Mouse (Mus musculus) mouse embryonic stem cell (cell line): ENCODE data around the gene Eif5.

Experiments used
- in situ Hi-C, 2 experiments: fragments of 300-500 bp; cut with MboI; formaldehyde crosslinking; loops; 1 replicate in 1 of 2; 3 replicates in 1 of 2; pipeline ENCODE4 v1.14.3; 2019 to 2020; ENCODE audit warnings: low sequenced_read_pairs in 2 of 2, low pct_unique_long_range_greater_than_20kb in 1 of 2, mixed read lengths in 1 of 2; ENCODE audit not compliant: unreplicated experiment in 1 of 2

The Eif5 gene

GRCm38 (mm10) chr12:111518391-111518790 is 19.4 kb upstream of the Eif5 start:
- in situ Hi-C loops: no loop called here

DNA sequence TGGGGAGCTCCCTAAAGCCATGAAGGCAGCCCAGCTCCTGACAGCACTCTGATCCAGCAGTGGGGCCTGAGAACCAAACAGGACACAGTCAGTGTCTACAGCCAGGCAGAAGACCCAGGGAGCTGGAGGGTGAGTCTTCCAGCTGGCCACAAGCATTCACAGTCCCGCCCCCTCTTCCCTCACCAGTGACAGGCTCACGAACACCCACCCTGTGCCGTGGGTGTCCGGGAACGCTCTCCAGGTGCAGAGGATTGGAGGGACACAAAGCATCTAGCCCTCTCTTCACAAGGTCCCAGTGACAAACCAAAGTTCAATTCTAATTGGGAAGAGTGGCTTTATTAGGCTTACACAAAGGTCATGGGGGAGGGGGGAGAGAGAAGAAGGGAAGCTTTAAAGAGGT is 18.0 kb upstream of the Eif5 start:
- in situ Hi-C loops: no loop called here

GRCm38 (mm10) chr12:111520994-111521393 is 16.8 kb upstream of the Eif5 start:
- in situ Hi-C loops: no loop called here

DNA sequence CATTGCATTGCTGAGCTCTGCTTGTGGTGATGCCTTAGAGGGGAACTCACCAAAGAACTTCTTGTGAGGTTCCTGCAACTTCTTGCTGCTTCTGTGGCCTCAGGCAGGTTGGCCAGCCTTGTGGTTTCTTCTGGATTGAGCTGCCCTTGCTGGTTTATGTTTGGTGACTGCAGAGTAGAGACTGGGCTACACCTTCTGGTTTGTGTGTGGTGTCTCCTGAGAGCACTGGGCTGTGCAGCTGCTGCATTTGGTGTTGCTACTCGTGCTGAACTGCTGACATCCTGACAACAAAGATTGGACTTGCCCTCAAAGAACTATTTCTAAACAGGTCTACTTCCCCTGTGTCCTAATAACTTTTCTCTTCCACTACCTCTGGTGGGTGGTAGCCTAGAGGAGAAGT is 13.3 kb upstream of the Eif5 start:
- in situ Hi-C loops: no loop called here

DNA sequence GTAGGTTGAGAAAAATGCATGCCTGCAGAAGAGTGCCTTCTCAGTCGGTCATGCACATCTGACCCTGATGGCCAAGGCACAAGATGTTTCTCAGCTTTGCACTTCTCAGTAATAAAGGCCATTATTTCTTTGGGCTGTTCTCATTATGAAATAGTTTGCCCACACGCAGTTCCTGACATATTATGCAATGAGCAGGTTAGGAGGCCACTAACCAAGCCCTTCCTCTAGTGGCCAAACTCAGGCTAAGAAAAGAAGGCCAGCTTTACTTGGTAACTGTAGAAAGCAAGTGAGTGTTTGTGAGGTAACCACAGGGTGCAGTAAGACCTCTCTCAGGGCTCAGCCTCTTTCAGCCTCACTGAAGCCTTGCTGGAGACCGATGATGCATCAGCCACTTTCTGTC is 12.9 kb upstream of the Eif5 start:
- in situ Hi-C loops: no loop called here

DNA sequence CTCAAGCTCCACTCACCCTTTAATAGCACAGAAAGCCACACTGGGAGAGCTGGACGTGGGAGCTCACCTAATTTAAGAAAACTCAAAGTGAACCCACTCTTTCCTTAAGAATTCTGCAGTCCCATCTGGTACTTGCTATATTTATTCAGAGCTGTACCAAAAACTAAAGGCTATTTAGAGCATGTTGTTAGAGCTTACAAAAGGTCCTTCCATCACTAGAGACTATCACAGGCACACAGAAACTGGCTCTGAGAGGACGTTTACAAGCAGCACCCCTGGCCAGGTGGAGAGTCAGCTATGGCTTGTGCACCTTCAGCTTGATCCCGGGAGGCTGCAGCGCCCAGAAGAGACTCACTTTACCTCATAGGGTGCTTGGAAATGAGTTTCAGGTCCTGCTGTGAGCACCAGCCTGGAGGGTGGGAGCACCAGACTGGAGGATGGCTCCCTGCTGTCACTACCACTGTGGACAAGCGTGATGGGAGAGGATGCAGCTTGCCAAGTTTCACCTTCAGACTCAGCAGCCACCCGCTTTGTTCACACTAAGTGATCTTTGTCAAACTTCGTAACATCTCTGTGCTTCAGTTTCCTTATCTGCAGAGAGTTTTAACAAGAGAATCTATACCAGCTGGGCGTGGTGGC is 10.1 kb upstream of the Eif5 start:
- in situ Hi-C loops: no loop called here

DNA sequence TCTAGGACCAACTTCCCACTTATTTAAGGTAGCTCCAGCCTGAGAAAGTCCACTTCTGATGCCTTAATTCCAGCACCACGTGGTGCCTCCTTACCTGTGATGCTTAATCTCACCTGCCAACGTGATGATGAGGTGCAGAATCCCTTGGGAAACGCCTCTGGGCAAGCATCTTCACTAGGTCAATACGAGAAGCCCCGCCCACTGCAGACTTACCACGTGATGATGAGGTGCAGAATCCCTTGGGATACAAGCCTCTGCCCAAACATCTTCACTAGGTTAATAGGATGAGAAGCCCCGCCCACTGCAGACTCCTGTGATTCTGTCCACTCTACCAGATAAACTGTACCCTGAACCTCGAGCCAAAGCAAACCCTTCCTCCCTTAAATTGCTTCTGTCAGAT is 8.6 kb upstream of the Eif5 start:
- in situ Hi-C loops: no loop called here

DNA sequence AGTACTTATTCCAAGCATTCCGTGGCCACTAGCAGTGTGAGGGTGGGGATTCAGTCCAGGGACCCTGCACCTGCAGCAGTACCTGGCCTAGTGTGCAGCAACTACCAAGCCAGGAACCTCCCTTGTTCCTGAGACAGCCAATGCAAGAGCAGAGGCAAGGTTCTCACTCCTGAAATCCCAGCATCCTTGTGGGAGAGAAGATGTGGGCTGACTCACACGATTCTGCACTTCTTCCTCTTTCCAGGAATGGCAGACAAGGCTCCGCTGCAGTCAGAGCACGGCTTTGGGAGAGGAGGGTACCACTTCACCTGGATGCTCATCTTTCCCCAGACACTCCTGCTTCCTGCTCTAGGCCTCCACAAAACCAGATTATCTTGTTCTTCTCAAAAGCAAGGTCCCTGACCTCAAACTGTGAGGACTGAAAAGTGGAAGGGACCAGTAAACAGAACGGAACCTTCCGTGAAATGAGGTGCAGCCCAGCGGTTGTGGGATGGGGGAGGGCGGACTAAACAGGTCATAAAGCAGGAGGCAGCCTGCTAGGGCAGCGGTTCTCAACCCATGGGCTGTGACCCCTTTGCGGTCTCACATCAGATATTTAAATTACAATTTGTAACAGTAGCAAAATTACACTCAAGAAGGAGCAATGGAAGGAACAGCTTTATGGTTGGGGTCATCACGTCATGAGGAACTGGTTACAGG is 4.6 kb upstream of the Eif5 start:
- in situ Hi-C loops: no loop called here

DNA sequence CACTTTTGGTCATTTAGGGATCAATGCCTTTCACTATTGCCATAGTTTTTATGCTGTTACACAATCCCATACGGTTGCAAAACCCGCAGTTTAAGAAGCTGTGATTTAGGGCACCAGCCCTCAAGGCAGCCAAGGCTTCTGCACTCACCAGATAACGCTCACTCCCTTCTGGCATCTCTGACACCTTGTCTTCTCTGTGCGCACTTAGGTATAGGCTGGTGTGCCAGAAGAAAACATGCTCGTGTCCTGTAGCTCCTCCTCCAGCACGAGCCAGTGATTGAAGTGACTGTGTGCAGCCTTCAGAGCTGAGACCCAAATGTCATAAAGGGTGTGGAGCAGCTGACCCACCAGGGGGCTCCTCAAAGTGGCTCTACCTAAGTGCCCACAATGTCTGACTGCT is 2.5 kb upstream of the Eif5 start:
- in situ Hi-C loops: no loop called here

GRCm38 (mm10) chr12:111535762-111536161 is 2.1 kb upstream of the Eif5 start:
- in situ Hi-C loops: no loop called here

DNA sequence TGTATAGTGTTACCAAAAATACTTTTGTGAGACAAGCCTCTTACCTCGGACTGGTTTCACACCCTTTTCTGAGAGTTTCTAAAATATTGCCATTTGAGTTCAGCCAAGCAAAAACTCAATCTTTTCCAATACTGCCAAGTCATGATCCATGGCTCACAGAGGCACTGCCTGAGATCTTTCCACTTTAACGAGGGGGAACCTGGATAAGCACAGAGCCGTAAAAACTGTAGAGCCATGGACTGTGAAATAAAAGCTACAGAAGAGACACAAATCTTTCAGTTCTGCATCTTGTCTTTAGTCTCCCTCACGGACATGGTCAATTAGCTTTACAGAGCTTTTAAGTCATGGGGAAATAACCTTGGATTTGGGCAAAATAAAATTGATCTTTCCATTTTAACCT is 1.1 kb upstream of the Eif5 start:
- in situ Hi-C loops: no loop called here

DNA sequence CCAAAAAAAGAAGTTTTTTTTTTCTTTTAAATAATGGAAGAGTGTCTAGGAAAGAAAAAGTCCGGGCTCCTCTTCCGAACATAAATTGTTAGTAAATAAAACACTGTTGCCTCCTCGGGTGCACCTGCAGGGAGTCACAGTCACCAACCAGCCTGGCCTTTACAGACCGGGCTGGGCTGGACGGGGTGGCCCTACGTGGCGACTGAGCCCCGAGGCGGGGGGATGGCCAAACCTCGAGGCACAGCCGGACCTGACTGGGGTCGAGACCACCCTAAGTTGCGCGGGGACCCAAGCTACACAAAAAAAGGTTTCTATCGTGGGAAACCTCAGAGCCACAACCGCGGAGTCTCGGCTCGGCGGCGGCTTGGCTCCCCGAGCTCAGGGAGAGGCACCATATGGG is 475 bp upstream of the Eif5 start:
- in situ Hi-C loops: no loop called here

DNA sequence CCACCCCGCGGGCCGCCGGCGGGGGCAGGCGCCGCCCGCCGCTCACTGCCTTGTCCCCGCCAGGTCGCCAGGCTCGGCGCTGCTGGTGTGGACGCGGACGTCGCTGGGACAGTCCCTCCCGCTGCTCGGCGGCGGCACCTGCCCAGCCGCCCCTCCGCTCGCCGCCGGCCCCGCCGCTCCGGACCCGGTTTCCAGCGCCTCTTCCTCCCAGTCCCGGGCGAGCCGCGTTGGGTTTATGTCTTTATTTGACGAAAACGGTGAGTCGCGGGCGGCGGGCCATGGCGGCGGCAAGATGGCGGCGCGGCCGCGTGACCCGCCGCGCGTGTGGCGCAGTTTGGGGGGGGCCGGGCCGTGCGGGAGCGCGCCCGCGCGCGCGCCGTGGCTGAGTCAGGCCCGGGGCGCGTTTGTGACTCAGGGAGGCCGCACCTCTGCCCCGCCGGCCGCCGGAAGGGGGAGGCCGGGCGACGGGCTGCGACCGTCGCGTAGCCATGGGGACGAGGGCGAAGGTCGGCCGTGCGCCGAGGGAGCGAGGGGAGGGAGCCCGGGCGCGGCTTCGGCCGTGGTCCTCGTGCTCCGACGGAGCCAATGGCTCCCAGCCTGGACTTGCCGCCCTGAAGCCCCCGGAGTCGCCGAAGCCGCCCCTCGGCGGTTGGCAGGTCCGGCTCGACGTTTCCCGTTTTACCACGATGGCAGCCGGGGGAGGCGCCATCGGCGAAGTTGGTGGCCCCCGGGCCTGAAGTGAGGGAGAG is 650 bp downstream of the Eif5 start:
- in situ Hi-C loops: no loop called here

DNA sequence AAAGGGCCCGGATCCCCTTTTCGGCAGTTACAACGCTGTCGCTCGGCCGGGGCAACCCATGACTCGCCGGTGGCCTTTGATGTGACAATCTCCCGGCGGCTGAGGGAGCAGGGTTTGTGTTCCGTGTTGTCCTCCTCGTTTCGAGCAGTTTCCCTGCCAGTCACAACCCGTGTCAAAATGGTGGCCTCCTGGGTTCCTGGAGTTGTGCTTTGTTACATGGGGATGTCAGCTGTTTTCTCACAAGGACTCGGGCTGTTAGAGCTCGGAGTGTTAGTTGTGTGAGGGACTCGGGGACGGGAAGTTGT is 1.2 kb downstream of the Eif5 start:
- in situ Hi-C loops: no loop called here

GRCm38 (mm10) chr12:111547070-111547469 is 9.3 kb downstream of the Eif5 start:
- in situ Hi-C loops: no loop called here

DNA sequence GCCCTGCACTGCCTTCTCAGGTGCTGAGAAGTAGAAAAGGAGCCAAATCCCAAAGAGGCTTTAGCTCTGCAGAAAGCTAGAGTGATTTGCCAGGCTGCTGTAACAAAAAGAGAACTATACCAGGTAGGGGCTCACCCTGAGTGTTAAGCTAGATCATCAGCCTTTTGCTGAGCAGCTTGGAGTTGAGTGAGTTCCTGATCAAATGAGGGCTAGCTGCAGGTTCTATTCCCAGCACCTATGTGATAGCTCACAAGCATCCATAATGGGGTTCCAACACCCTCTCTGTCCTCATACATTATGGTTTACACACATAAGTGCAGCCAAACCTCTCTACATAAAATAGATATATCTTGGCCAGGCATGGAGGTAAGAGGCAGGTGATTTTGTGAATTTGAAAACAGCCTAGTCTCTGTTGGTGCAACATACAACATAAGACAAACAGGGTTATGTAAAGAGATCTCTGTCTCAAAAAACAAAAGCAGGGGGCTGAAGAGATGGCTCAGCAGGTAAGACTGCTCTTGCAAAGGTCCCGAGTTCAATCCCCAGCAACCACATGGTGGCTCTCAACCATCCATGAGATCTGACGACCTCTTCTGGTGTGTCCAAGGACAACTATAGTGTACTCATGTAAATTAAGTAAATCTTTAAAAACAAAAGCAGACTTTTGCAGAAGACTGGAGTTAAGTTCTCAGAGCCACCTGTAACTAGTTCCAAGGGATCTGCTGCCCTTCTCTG is 10.9 kb downstream of the Eif5 start:
- in situ Hi-C loops: no loop called here

DNA sequence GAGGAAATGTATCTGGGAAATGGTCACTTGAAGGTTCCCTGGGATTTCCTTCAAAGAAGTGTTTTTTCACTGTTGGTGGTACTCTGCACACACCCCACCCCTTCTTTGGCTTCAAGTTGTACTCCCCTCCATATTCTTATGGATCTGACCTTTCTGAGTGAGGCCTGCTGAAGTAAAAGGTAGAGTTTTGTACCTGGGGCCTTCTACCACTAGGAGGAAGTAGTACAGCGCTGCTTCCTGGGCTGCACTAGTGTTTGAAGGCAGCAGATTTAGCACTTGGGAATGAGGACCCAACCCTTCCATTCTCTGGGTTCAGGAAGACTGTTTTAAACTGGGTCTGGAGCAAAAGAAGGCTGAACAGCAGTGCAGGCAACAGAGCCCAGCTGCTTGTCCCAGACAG is 12.9 kb downstream of the Eif5 start:
- in situ Hi-C loops: no loop called here

GRCm38 (mm10) chr12:111552342-111552741 is 14.5 kb downstream of the Eif5 start:
- in situ Hi-C loops: no loop called here

GRCm38 (mm10) chr12:111555357-111555756 is 17.5 kb downstream of the Eif5 start:
- in situ Hi-C loops: no loop called here
